Mouse (Mus musculus) Muller cell, postnatal 12 days (primary cell): ENCODE results near the gene Ap3s2.

Experiments used
- DNase-seq: peaks from one replicate; pipeline ENCODE4 v3.0.0-alpha.2; 2015; ENCODE audit errors: inconsistent ontology term

Gene Ap3s2

GRCm38 (mm10) chr7:79920344-79920983 is at the start of gene Ap3s2:
Gene Ap3s2 (minus strand): TSS chr7:79920649.
- DNase-seq, result peak; percentile 91

DNA sequence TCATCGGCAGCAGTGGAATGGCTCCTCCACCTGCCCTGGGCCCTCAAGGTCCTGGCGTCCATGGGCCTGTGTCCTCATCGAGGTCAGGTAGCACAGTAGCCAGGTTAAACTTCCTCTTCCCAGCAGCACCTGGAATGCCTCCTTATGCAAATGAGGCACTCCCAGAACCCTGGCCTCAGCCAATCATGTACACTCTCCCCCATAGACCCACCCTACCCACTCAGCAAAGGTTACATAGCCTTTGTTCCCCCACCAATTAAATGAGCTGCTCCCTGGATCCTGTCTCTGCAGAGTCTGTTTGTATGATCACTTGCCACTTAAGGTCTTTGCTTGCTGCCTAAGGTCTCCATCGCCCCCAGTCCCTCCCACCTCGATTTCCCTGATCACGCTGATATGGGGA is 47.9 kb upstream of the Ap3s2 start:
- no peak for DNase-seq

- no peak for DNase-seq
Observed at GRCm38 (mm10) chr7:79961600-79961999, 41.2 kb upstream of the Ap3s2 start.

DNA sequence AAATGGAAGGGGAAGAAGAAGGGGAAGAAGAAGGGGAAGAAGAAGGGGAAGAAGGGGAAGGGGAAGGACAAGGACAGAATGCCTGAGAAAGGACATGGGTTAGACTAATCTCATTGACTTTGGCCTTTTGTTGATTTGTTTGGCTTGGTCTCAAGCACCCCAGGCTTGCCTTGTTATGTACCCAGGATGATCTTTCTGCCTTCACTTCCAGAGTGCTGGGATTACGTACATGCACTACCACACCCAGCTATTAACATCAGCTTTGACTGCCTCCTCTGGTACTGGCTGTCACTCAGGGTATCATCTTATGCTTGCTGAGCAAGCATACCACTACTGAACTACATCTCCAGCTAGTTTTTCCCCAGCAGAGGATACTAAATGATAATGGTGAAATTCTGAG is 35.7 kb upstream of the Ap3s2 start:
- DNase-seq, result no peak

GRCm38 (mm10) chr7:79954890-79955289 is 34.4 kb upstream of the Ap3s2 start:
- no peak for DNase-seq

- no peak for DNase-seq
Observed at GRCm38 (mm10) chr7:79951038-79951437, 30.6 kb upstream of the Ap3s2 start.

DNA sequence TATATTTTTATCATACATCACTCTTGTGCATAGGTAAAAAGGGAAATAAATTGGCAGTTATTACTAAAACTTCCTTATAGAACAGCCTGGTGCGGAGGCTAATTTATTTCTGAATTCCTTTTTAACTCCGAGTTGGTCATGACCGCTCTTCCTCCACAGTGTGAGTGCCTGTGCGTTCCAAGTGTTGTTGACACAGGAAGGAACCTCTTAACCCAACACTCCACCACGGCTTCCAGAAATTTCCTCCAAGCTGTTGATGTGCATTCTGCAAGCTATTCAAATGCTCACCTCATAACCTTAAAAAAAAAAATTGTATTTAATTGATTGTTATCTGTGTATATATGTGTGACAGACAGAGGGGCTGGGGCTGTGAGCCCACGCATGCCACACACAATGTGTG is 29.8 kb upstream of the Ap3s2 start:
- DNase-seq, result no peak

DNA sequence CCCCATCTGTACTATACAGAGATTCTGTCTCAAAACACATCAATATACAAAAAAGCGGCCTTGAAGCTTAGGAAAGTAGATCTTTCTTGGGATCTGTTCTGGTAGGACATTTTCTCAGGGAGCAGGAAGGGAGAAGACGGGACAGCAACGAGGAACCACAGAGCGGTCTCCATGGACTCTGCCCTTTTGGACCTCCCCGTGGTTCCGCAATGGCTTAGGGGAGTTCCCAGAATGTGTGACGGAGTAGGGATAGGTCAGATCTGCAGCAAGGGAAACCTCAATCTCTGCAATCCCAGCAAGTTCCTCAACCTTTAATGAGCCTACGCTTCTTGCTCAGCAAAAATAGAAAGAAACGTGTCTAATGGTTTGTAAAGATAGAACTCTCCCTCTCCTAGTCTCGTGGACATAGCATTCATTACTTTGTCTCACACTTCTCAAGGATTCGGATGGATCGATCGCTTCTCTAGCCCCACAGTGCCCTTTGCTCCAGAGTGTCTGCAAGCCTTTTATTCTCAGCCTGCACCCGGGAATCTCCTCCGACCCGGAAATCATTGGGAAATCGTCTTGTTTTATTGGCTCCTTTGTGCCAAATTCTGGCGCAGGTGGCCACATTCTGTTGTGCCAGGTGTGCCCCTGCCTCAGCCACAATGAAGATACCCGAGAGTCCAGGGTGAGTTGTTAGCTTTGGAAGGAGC is 15.2 kb upstream of the Ap3s2 start:
- DNase-seq, result no peak

GRCm38 (mm10) chr7:79934862-79935510 is 14.5 kb upstream of the Ap3s2 start, which contains the start of gene Arpin:
Gene Arpin (minus strand): TSS chr7:79935359.
- peak; percentile 81 for DNase-seq

GRCm38 (mm10) chr7:79934461-79934860 is 14.0 kb upstream of the Ap3s2 start:
- DNase-seq, result peak; percentile 86

DNA sequence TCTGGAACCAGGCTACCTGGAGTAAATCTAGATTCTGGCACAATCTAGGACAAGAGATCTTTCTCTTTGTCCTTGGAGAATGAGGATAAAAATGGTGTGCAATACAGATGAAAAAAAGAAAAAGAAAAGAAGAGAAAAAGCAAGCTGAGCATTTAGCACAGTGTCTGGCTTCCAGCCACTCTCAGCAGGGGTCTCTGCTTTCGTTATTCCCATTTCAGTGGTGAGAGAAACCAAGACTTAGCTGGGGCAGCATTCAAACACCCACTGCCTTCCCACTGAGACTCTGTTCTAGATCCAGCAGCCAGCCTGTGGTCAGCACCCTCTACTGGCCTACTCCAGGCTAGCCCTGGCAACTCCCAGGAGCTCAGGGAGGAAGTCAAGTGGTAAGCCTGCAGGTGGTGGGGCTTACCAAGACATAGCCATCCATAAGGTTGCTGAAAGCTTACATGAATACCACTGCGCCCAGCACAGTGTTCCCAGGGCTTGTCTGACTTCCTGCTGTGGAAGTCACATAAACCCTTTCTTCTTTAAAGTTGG is 8.1 kb upstream of the Ap3s2 start:
- DNase-seq, result no peak

GRCm38 (mm10) chr7:79914556-79914955 is 5.9 kb downstream of the Ap3s2 start:
- DNase-seq, result no peak

GRCm38 (mm10) chr7:79907356-79907755 is 13.1 kb downstream of the Ap3s2 start:
- no peak for DNase-seq

DNA sequence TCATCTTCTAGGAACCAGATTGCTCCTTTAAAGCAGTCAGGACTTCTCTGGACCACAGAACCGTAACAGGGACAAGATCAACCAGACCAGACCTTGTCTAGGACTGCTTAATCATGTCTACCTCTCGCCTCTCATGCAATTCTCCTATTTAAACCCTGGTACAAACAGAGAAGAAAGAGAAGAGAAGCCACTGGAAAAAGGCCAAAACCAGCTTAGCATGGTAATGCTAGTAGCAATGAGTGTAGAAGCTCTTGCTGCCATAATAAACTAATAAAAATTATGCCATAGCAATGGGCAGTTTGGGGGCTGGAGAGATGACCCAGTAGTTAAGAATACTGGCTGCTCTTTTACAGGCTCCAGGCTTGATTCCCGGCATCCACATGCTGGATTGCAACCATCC is 13.5 kb downstream of the Ap3s2 start:
- DNase-seq, result no peak

DNA sequence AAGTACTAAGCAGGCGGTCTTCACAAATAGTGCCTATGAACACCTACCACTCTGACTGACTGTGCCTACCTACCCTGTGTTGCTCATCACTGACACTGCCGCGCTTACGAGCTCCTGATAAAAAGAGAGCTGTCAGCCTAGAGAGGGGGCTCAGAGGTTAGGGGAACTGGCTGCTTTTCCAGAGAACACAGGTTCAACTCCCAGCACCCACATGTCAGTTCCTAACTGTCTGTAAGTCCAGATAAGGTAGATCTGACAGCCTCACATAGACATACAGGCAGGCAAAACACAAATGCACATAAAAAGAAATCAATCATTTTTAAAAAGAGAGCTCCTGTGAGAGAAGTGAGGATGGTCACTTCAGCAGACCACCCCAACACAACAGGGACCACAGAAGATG is 15.3 kb downstream of the Ap3s2 start:
- DNase-seq, result no peak

DNA sequence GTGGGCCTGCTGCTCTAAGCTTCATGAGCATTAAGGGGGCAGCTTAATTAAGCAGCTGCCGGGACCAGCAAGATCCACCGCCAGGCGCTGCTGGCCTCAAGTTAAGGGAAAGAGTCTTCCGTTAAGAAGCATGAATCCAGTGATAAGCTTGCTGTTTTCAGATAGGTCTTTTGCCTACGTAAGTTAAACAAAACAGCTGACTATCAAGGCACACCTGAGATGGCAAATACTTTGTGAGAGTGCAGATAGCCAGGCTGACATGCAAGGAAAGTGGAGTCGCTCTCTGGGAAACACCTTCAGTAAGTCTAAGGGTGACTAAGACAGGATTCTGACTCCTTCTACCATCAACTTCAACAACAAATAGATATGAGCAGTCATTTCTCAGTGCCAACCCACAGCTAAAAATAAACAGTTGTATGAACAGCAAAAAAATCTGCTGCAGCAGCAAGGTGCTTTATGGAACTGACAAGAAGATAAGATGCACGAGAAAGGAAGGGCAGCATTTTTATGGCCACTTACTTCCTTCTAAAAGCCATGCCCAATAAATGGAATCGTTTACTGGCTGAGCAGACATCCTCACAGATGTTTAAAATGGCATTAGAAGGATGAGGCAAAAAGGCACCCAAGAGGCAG is 17.2 kb downstream of the Ap3s2 start:
- DNase-seq, result no peak

- no peak for DNase-seq
Observed at GRCm38 (mm10) chr7:79900753-79901152, 19.7 kb downstream of the Ap3s2 start.

GRCm38 (mm10) chr7:79895225-79895624 is 25.2 kb downstream of the Ap3s2 start:
- no peak for DNase-seq

DNA sequence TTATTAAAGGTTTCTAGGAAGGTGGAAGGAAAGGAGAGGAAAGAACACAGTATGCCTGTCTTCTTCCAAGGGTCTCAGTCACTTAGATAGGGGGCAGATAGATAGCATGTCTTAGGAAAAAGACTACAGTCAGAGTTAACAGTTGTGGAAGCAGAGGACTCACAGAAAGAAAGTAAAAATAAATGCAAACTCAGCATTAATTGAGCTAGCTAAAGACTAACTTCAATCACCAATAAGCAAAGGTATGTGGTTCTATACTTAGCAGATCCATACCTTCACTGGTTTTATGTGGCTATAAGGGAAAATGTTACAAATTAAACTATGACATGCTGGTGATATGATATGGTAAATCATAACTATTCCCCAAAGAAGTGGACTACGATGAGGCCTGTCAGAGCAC is 25.7 kb downstream of the Ap3s2 start:
- DNase-seq, result no peak

DNA sequence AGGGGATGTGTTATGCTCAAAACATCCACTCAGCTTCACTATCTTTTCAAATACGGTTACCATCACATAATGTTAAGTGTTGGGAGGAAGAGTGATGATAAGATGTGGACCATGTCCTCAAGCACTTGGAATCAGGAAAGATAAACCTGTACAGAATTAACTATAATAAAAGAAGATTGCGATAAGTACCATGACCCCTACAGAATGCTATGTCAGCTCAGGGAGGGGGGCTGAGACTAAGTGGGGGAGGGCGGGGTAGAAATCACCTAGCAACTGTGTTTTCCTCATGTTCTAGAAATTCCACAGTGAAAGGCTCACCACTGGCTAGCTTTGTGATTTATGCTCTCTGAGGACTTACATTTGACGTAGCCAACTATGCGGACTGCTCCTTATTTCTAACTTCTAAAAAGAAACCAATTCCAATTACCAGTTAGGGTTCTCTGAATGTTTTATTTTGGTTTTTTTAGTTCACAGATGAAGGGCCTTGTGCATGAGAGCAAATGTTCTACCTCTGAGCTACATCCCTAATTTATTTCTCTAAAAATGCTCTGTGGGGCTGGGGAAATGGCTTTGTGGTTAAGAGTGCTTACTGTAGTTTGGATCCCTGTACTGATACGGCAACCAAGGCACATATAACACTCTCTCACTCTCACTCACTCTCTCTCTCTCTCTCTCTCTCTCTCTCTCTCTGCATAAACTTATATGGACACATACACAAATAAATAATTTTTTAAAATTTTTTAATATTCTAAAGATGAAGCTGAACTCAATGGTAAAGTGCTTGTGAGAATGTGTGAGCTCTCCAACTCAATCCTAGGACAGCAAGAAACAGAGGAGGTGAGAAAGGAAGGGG is 27.6 kb downstream of the Ap3s2 start:
- no peak for DNase-seq
